Mouse (Mus musculus): ENCODE data around the gene Ror2.

DNA sequence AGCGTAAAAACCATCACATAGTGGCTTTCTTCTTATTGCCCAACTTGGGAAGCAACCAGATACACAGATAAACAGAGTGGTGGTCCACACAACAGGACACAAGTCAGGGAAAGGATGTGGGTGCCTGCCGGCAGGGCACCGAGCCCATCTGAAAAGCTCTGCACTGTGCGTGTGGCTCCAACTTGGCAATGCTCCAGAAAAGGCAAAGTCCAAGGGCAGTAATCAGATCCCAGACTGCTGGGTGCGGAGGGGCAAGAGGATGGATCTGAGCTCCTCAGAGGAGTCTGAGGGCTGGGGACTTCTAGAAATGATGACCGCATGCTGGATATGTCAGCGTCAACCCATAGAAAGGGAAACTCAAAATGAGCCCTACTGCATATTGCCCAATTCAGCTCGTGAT, 163.8 kb downstream of the Ror2 start:
- TF ChIP-seq CTCF (IDR thresholded peaks at IDR 0.05; ENCODE audit: borderline replicate concordance, control insufficient read depth, extremely low read depth, insufficient read depth, low read length, poor library complexity) (no peak), POLR2A (IDR thresholded peaks at IDR 0.05; ENCODE audit: control insufficient read depth, extremely low read depth, insufficient read depth, low read length, poor library complexity) (no peak)

All from thymus, adult 2 months (tissue).